Mouse (Mus musculus) gastrocnemius, postnatal 4 days (tissue): ENCODE data around the gene Fam240a. TPM values are rescaled to one million over a fixed set of nuclear protein-coding genes. Genes with fewer than 3 reads are reported as not detected.

ENCODE experiments used
- DNase-seq, 2 experiments: peaks; one replicate each; pipeline ENCODE4 v3.0.0; 2021 to 2022; ENCODE audit warnings: low spot score in 2 of 2, mixed read lengths in 2 of 2
- total RNA-seq, 2 experiments: library from RNA; stranded (reverse); gene quantifications; 2 replicates each; pipeline ENCODE4 v1.2.3; 2021

The Fam240a gene
- total RNA-seq, 2 experiments from 2014 or later, result 1.8 to 2.5 TPM

DNA sequence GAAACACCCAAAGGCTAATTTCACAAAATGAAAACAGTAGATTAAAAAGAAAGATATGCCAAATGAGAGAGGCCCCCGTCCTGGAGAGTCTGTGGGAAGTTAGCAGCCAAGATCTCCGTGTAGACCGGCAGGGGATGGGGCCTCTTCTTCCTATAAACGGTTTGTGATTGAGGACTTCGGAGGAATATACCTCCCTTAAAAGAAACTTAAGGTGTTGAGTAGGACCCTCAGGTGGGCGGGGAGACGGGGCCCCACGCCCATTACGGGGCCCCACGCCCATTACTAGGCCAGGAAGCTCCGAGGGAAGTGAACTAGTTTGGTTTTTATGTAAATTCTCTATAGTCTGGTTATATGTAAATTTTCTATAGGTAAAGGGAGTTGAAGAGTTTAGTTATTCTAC is 29.3 kb upstream of the Fam240a start, which contains the start of gene Tdgf1:
TSS of gene Tdgf1 (minus strand) at position 233 of the 400 bp plus-strand sequence.
- DNase-seq, result peak in 1 of 2 experiments; percentile 7

DNA sequence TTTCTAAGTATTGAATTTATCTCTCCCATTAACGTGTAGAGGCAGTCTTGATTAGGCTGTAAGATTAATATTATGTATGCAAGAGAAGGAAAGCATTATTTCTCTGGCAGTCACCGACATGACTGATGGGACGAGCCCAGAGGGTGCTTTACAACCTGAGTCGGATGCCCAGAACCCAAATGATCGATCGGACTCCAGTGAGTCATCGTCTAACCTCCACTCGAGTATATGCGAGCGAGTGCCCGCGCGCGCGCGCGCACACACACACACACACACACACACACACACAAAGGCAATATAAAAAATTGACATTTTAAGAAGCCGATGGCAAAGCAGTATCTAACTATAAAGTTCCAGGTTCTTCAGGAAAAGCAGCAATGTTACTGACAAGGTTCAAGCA is 28.7 kb upstream of the Fam240a start:
- DNase-seq, result no peak

DNA sequence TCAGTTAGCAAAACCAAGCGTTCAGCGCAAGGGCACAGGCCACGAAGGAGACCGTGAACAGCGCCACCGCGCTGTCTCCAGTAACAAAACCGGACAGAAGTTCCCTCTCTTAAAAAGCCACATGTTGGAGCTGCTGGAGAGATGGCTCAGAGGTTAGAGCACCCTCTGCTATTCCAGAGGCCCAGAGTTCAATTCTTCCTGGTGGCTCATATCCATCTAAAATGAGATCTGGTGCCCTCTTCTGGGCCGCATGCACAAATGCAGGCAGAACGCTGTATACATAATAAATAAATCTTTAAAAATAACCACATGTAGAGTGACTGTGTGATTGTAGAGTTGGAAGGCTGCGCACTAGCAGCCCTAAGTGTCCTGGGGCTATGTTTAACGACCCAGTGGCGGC is 27.6 kb upstream of the Fam240a start:
- peak in 1 of 2 experiments; percentile 11 for DNase-seq

DNA sequence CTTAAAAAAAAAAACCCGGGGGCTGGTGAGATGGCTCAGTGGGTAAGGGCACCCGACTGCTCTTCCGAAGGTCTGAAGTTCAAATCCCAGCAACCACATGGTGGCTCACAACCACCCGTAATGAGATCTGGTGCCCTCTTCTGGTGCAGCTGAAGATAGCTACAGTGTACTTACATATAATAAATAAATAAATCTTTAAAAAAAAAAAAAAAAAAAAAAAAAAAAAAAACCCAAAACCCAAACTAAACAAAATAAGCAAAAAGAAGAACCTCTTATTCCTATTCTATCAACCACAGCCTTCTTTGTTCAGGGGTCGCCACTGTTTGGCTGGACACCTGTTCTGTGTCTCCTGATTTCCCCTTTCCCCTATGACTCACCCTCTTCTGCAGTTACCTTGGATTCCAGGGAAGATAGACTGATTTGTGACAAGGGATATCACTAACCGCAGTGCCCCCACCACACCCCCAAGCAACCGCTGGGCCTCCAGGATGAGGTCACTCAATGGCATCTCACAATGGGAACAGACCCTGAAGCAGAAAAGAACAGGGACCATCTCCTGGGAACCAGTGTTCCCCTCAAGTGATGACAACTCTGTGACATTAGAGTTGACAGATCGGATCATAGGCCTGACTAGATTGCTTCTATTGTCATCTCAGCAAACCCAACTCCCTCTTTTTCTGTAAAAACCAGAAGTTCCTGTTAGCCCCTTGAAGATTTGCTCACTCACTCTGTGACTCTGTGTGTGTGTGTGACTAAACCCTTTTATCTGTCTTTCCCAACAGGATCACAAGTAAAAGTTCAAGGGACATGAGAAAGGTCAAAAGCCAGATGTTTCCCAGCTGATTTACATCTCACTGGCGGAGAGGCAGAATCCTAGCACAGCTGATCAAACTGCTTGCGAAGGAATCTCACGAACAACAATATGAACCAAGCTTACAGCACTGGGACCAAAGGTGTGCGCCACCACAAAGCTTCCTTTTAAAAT is 21.1 kb upstream of the Fam240a start:
- no peak for DNase-seq

DNA sequence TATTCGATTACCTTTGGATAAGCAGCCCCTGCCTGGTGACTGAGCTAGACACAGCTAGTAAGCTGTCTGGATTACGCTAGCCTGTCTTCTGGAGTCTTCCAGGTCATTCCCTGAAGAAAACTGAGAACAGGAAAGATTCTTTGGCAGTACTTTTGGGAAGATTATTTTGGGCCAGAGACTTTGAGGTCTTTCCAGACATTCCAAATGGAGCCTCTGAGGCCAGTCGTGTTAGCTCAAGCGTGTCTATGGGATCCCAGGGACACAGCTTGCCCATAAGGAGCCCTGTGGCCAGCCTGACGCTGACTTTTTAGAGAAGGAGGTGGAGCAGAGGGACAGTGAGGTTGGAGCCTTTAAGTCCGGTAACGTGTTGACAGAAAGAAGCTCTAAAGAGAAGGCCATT is 19.3 kb upstream of the Fam240a start:
- no peak for DNase-seq

DNA sequence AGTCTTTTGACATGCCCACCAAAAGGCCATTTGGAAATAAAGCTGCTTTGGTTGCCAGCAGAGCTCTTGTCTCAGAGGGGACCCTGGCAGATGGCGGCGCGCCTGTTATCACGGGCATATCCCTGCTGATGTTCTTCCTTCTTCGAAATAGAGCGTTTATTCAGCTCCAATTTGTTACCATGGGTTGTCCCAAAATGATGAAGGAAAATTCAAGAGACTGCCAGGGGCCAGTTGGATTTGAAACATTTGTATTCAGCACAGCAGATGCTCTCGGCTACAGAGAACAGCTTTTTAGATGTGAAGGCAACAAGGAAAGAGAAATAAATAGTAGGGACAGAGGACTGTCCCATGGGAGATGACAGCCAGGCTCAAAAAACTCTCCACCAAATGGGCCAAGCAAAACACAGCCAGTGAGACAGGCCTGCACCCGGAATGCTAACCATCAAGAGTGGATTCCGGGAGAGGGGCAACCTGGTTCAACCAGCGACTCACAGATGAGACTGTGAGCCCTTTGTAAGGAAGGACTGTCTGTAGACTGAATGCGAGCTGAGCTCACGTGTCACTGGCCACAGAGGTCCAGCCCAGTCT is 17.3 kb upstream of the Fam240a start:
- DNase-seq, result no peak

DNA sequence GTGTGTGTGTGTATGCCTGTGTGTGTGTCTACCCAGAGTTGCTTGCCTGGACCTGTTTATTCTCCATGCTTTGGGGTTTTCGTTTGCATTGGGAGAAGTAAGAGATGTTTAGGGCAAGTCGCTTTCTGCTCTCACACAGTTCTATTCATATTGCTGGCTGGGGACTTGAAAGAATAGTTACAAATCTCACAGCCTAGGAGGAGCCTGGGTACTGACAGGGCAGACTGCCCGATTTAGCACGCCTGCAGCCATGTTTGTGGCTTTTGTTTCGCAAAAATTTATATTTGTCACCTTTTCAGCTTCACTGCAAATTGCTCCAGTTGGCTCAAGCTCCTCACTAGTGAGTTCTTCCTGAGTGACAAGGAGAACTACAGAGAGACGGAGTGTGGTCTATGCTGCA is 14.9 kb upstream of the Fam240a start:
- no peak for DNase-seq

DNA sequence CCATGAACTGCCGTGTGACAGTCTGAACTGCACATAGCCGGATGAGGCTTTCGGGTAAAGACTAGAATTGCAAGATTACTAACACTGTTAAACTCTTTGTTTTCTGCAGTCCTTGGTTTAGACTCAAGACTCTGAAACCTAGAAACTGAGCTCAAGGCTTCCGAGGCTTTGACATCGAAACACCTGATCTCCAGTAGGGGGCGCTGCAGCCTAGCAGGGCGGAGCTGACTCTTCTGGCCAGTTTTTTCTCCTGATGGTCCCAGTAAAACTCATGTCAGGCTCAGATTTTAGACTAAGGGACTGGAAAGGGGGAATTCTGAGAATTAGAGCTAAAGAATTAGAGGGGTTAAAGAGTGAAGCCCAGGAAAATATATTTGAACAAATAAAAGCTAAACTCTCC is 6.1 kb upstream of the Fam240a start:
- peak; percentile 67 to 74 for DNase-seq

DNA sequence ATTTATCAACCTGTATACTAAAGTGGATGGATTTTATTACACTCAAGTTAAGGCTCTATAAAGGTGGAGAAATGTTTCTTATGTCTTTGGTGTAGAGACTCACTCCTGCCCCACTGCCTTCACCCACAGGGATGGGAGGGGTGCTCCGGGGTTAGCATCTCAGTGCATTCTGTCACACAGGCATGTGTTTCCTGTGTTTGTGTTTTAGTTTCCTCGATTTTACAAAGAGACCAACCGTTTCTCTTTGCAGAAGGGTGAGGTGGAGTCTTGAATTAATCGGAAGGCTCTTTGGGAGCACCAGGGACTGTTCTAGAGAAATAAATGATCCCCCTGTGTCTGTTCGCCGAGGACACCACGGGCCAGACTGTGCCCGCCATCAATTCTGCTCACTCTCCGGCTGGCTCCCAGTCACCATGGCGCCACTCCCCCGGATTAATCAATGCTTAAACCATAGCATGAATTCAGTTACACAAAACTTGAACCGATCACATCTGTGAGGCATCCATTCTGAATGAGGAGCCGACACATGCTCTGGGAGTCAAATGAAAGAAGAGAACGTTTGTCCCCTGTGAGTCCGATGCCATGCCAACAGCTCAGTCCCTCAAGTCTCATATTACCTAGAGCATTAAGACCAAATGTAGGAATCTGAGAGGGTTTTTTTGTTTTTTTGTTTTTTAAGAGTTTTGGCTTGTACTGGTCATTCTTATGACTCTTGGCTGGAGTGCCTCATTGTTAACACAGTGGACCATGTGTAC is 4.2 kb upstream of the Fam240a start:
- no peak for DNase-seq

DNA sequence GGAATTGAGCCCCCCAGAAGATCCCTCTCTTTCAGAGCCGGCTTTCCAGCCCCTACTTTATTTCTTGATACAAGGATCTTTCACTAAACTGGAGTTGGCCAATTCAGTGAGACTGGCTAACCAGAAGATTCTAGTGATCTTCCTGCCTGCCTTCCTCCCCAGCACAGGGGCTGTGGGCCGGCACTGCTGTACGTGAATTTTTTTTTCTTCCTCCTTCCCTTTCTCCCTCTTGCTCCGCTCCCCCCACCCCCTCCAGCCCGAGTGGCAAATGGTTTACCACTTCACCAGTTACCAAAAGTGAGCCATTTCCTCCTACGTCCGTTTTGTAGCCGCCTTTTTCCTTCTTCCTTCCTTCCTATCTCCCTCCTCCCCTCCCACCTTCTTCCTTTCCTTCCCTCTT is 1.2 kb downstream of the Fam240a start:
- no peak for DNase-seq

DNA sequence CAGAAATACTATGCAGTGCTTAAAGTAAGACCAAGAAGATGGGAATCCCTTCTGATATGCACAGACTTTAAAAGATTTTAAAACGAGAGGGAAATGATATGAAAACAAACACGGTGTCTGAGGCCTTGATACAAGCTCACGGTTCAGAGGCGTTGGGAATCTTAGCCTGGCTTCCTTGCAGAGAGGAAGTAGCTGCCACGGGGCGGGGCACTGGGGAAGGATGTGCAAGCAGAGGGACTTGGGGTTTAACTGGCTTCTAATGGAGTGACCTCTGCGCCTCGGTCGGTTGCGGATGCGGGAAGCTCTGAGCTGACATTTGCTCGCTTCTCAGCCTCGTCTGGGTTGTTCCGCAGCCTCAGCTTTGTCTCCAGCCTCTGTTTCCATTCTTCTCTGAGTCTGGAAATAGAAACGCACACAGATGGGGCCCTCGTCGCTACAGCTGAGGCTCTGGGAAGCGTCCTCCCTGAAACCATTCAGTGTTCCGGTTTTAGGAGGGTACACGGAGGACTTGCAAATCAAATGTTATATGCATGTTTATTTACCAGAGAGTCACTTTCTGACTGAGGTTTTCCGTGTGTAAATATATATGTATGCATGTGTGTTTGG is 1.9 kb downstream of the Fam240a start:
- no peak for DNase-seq

DNA sequence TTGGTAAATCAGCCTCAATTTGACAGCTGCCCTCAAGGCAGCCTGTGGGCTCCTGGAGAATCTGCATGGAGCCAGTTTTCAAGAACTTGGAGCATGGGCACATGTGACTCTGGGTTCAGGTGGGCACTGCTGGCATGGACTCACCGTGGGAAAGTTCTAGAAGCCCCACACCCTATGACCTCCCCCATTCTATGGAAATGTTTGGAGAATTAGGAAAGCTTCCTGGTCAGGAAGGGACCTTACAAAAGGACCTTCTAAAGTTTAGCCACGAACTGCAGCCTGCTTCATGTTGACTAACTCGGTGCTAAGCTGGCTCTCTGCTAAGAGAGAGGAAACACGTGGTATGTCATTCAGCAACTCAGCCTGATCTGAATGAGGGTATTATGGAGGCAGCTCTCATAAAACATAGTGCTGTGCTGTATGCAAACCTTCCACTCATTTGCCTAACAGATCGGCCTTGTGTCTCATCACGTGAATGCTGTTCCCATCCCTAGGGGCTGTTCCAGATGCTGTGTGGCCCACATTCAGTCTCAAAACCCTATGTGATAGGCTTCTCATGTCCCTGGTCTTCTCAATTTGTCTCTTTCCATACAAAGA is 7.2 kb downstream of the Fam240a start:
- DNase-seq, result peak in 1 of 2 experiments; percentile 3

DNA sequence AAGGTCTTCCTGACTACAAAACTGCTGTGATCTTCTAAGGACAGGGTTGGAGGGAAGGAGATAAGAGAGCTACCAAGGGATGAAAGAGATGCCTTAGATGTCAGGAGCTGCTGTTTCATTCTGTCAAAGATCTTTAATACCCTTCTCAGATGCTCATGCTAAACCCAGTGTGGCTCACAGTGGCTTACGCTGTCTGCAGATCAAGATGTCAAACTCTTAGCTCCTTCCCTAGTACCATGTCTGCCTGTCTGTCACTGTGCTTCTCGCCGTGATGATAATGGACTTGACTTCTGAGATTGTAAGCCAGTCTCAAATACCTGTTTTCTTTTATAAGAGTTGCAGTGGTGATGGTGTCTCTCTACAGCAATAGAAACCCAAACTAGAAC is 8.0 kb downstream of the Fam240a start:
- no peak for DNase-seq

DNA sequence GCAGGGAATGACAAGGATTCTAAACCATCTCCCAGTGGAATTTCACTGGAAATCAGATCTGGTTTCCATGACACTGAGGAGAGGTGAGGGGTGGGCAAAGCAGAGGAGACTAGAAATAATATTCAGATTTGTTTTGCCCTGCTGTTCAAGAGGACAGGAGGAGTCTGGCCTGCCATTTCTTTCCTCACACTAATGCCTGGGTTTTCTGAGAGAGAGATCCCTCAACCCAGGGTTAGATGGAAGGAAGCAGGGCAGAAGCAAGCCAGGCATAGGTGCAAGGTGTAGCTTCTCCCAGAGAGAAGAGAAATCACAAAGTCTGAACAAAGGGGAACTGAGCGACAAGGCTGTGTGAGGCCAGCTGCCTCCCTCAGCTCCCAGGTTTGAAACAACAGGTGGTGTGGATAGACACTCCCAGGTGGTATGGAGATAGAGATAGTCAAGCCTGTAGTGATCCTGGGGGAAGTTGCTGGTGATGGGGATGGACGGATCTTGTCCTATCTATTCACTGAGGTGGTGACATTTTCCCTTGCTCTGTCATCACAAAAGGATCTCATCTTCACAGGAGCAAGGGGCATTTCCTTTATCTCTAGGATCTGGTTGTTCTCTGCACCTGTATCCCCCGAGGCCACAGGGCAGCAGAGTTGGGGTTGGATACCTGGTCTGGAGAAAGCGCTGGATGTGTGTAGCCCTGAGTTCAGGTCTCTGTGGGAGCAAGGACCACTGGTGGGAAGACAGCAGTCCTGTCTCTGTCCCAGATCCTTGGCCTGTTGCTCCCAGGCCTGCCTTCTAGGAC is 8.6 kb downstream of the Fam240a start:
- peak in 1 of 2 experiments; percentile 4 for DNase-seq

DNA sequence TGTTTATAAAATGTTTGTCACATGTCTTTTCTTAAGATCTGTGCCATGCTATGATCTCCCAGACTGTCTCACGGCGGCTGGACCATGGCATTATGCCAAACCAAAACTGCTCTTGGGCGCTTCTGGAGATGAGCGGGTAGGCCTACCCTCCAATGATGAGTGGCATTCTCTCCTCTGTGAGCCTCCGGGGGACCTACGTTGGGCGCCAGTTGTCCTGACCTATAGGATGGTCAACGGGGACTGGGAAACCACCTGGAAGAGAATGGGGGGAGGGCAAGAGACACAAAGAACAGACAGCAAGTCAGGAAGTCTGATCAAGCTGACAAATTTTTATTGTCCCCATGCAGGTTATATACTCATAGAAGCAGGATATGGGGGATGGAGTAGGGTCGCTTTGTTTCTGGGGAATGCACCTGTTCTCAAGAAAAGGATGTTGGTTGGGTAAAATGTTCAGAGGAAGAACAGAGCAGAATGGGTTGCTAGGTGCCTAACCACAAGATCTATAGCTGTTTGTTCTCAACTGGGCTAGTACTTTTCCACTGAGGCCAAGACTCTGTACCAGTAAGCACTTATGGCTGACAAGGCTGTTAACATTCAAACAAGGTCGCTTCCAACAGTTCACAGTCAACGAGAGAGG is 9.3 kb downstream of the Fam240a start:
- no peak for DNase-seq

DNA sequence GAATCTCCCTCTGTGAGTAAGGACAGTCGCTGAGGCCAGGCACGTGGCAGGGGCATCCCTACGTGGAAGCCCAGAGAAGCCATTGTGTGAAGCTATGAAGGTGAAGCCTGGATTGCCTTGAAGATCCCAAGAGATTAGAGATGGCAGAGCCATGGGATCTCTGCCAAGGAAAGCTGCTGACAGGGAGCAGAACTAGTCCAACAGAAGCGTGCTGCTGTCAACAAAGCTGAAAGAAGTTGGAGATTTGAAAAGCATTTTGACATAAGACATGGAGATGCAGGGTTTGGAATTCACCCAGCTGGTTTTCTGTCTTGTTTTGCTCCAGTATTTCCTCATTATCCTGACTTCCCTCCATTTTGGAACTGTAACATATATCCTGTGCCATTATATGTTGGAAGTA is 14.4 kb downstream of the Fam240a start:
- no peak for DNase-seq

DNA sequence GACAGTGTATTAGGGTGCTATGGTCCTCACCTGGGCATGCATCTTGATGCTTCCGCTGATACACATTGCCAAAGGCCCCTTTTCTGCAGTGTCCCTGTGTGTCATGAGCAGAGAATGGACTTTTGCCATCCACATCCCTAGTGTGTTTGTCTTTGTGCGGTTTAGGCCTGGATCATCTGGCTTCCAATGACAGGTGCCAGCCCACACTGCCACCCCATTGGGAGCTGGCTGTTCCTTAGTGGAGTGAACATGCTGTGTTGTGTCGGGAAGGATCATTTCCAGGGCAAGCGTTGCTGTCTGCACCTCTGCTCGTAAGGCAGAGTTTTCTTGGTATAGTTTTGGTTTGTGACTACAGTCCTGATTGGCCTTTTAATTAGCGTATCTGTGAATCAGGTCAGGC is 15.5 kb downstream of the Fam240a start:
- DNase-seq, result no peak

DNA sequence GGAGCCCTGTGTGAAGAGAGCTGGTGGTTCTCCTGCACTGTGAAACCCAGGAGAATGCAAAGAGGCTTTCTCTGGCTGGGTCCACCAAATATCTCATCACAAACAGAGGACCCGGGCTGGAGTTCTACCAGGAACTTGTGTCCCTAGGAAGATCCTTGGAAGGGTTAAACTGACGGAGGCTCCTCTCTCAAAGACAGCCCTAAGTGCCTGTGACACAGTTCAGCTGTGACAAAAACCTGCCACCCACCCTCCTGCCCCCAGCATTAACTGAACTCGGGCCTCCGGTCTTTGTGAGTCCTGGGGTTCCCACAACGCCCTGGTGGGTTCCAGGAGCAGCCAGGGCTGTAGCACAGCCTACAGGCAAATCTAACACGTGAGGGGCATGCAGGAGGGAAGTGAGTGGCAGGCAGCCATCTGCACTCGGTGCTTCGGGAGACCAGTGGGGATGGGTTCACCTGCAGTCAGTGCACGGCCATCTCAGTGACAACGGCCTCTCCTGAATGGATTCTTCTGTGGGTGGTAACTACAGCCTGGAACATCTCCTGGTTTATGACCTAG is 17.1 kb downstream of the Fam240a start:
- DNase-seq, result no peak

DNA sequence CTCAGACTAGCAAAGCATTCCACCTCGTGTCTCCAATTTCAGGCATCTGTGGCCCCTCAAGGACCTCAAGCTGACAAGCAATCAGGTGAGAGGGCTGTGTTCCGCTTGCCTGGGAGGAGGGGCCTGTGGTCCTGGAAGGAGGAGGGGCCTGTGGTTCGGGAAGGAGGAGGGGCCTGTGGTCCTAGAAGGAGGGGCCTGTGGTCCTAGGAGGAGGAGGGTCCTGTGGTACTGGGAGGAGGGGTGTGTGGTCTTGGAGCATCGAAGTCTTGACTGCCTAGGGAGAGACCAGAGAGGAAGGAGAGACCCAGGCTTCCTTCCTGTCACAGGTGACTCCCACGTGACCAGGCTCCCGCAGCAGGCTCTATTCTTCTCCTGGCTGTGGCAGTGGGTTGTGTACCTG is 20.1 kb downstream of the Fam240a start:
- no peak for DNase-seq
